Mouse (Mus musculus): ENCODE data around the gene Chchd2.
"Not testable (repeated sequence)": the region's sequence is repeated elsewhere in the genome, so short reads cannot be mapped to it uniquely, and the experiment has no call there.

Gene Chchd2

GRCm38 (mm10) chr5:129886911-129887636 lies at the start of gene Chchd2:
Gene Chchd2, minus strand, starts transcription at chr5:129887470.
- DNase-seq (ENCODE audit: low spot score), result peak; percentile 91

- no peak for DNase-seq (ENCODE audit: low spot score)
These were observed 49.7 kb upstream of the Chchd2 start for GRCm38 (mm10) chr5:129936941-129937340.

GRCm38 (mm10) chr5:129929924-129930855 lies 42.9 kb upstream of the Chchd2 start:
- DNase-seq (ENCODE audit: low spot score), result no peak

- no peak for DNase-seq (ENCODE audit: low spot score)
These were observed 38.7 kb upstream of the Chchd2 start for GRCm38 (mm10) chr5:129925933-129926332.

- DNase-seq (ENCODE audit: low spot score), result no peak
These were observed 37.7 kb upstream of the Chchd2 start for GRCm38 (mm10) chr5:129924820-129925452.

GRCm38 (mm10) chr5:129921972-129922371 lies 34.7 kb upstream of the Chchd2 start:
- no peak for DNase-seq (ENCODE audit: low spot score)

GRCm38 (mm10) chr5:129919320-129919719 lies 32.0 kb upstream of the Chchd2 start:
- DNase-seq (ENCODE audit: low spot score), result no peak

- no peak for DNase-seq (ENCODE audit: low spot score)
These were observed 31.5 kb upstream of the Chchd2 start for GRCm38 (mm10) chr5:129918752-129919151.

GRCm38 (mm10) chr5:129918065-129918651 lies 30.9 kb upstream of the Chchd2 start:
- no peak for DNase-seq (ENCODE audit: low spot score)

GRCm38 (mm10) chr5:129915491-129915890 lies 28.2 kb upstream of the Chchd2 start:
- not testable (repeated sequence) for DNase-seq (ENCODE audit: low spot score)

- no peak for DNase-seq (ENCODE audit: low spot score)
These were observed 26.8 kb upstream of the Chchd2 start for GRCm38 (mm10) chr5:129914024-129914423.

- DNase-seq (ENCODE audit: low spot score), result no peak
These were observed 22.3 kb upstream of the Chchd2 start for GRCm38 (mm10) chr5:129909591-129909990.

- no peak for DNase-seq (ENCODE audit: low spot score)
These were observed 21.9 kb upstream of the Chchd2 start for GRCm38 (mm10) chr5:129909147-129909546.

- peak; percentile 81 for DNase-seq (ENCODE audit: low spot score)
These were observed 21.1 kb upstream of the Chchd2 start, which contains the start of gene Nupr1l for GRCm38 (mm10) chr5:129908242-129908965. Gene Nupr1l, plus strand, starts transcription at chr5:129908540.

- no peak for DNase-seq (ENCODE audit: low spot score)
These were observed 20.5 kb upstream of the Chchd2 start for GRCm38 (mm10) chr5:129907775-129908174.

- no peak for DNase-seq (ENCODE audit: low spot score)
These were observed 11.2 kb upstream of the Chchd2 start, which contains the start of gene Phkg1 for GRCm38 (mm10) chr5:129898449-129898848. Gene Phkg1, minus strand, starts transcription at chr5:129898549.

GRCm38 (mm10) chr5:129895198-129896088 lies 8.2 kb upstream of the Chchd2 start, which contains the start of gene Zbed5:
Gene Zbed5, plus strand, starts transcription at chr5:129895723.
- peak; percentile 75 for DNase-seq (ENCODE audit: low spot score)

- DNase-seq (ENCODE audit: low spot score), result not testable (repeated sequence)
These were observed 3.1 kb upstream of the Chchd2 start for GRCm38 (mm10) chr5:129890390-129890789.

- no peak for DNase-seq (ENCODE audit: low spot score)
These were observed 999 bp downstream of the Chchd2 start for GRCm38 (mm10) chr5:129886271-129886670.

GRCm38 (mm10) chr5:129879888-129880287 lies 7.4 kb downstream of the Chchd2 start:
- DNase-seq (ENCODE audit: low spot score), result no peak
